ENCODE assay signal across 23 mouse cellular contexts in genomic region chr7:116202033-116202681, GRCm38 (mm10).
DNase-seq lines count a peak whose midpoint lies in the region; ATAC-seq and TF ChIP-seq lines count a peak whose summit lies in the region.
"Had no signal": no experiment of that assay in that cellular context is flagged by ENCODE, and none has a peak within 500 bp of the region (broad histone marks: within the 10 kb centered on the region; RNA-seq: fewer than 3 reads in every experiment).

No protein-coding gene starts in this region.

- H3K4me3 ChIP-seq in heart, postnatal 0 days (ENCODE audit: low read depth, low read length), result no peak overlapping the region
- H3K4me3 ChIP-seq: gastrocnemius, adult 2 months; hindbrain, embryonic 15.5 days; liver, embryonic 15.5 days; neural tube, embryonic 12.5 days had no signal

- H3K27ac ChIP-seq in heart, postnatal 0 days (ENCODE audit: low read depth), result 0 out of 2 replicates have a peak overlapping the region, but pooled peaks have one; percentile 7
- H3K27ac ChIP-seq: gastrocnemius, adult 2 months; hindbrain, embryonic 15.5 days; liver, embryonic 15.5 days; neural tube, embryonic 12.5 days had no signal

- no peak overlapping the region for H3K4me2 ChIP-seq in heart, postnatal 0 days (ENCODE audit: low read depth, low read length)
- H3K4me2 ChIP-seq: hindbrain, embryonic 15.5 days; liver, embryonic 15.5 days; midbrain, embryonic 11.5 days; neural tube, embryonic 12.5 days had no signal

- no peak for TF ChIP-seq EP300 in heart, postnatal 0 days (IDR thresholded peaks at IDR 0.05; ENCODE audit: low read depth)

- DNase-seq in heart, postnatal 0 days (ENCODE audit: low spot score), result no peak
- DNase-seq in heart, adult 18-20 months, result no peak
- peak; percentile 13 for DNase-seq in 3T3-L1 (ENCODE audit: low read depth, low spot score)
- peak; percentile 70 for DNase-seq in fibroblast of lung, adult 2 months (ENCODE audit: low read depth)
- peak; percentile 63 for DNase-seq in retina, postnatal 1 day
- DNase-seq in cerebellum, postnatal 36 days, result no peak
- DNase-seq in ovary, postnatal 36 days (ENCODE audit: low spot score), result no peak
- no peak for DNase-seq in gastrocnemius, postnatal 14 days
- DNase-seq: adrenal gland, postnatal 10 days; cerebellum, adult 11 months; cerebellum, postnatal 14 days; embryo, embryonic 11 days; gastrocnemius, adult 2 months; heart, postnatal 14 days; kidney, adult 18-20 months; layer of hippocampus, postnatal 36 days; right cerebral cortex, postnatal 14 days; thymus, postnatal 4 days had no signal

- H3K27me3 ChIP-seq in heart, postnatal 0 days (ENCODE audit: control insufficient read depth, insufficient read depth, low read length), result no peaks in the 10 kb centered on the region
- H3K27me3 ChIP-seq: hindbrain, embryonic 15.5 days; liver, embryonic 15.5 days; neural tube, embryonic 12.5 days had no signal

- ATAC-seq in heart, postnatal 0 days (ENCODE audit: insufficient read depth, low read depth), result no peak
- ATAC-seq: activated CD4-positive, CD25-positive, alpha-beta regulatory T cell, adult 4 months had no signal

- intact Hi-C loops in gastrocnemius, postnatal 14 days (cut with DNase I; ENCODE audit: low total_unique reads), result no loop called here

- peaks cover 56% of the 10 kb centered on the region for H3K4me1 ChIP-seq in heart, postnatal 0 days (ENCODE audit: control insufficient read depth, insufficient read depth)
- H3K4me1 ChIP-seq: neural tube, embryonic 12.5 days had no signal

- no peak for TF ChIP-seq CTCF in heart, postnatal 0 days (IDR thresholded peaks at IDR 0.05; ENCODE audit: low read depth)

- WGBS in heart, postnatal 0 days, result 58% methylated on average over 10 of the region's 10 CpGs

- no peak overlapping the region for H3K9ac ChIP-seq in heart, postnatal 0 days (replicated peaks; ENCODE audit: low read depth, low read length)
- H3K9ac ChIP-seq: hindbrain, embryonic 15.5 days; liver, embryonic 15.5 days; neural tube, embryonic 12.5 days had no signal

- no peaks in the 10 kb centered on the region for H3K36me3 ChIP-seq in heart, postnatal 0 days (replicated peaks; ENCODE audit: control insufficient read depth, insufficient read depth, low read length)
- H3K36me3 ChIP-seq: hindbrain, embryonic 15.5 days; liver, embryonic 15.5 days; neural tube, embryonic 12.5 days had no signal

- no peaks in the 10 kb centered on the region for H3K9me3 ChIP-seq in heart, postnatal 0 days (replicated peaks; ENCODE audit: control insufficient read depth, low read length)
- H3K9me3 ChIP-seq: hindbrain, embryonic 15.5 days; liver, embryonic 15.5 days; neural tube, embryonic 12.5 days had no signal

Comparison
In these comparisons a context has a peak if more than half of its experiments do, and no peak if none do; other contexts are left out.
1. DNase-seq: peak in 3T3-L1 (single experiment), fibroblast of lung, adult 2 months (single experiment) and retina, postnatal 1 day (single experiment); none in heart, postnatal 0 days (single experiment), heart, adult 18-20 months (0 of 2), cerebellum, postnatal 36 days (0 of 2), ovary, postnatal 36 days (single experiment) and gastrocnemius, postnatal 14 days (single experiment).